Mouse (Mus musculus) bone marrow, adult 2 months (tissue): ENCODE data around the gene Gfra1. TPM values are rescaled to one million over a fixed set of nuclear protein-coding genes. Genes with fewer than 3 reads are reported as not detected.

Experiments
- H3K27ac ChIP-seq: fragments of 200-500 bp; 2 replicates; pipeline ENCODE4 v1.5.1; 2012; ENCODE audit warnings: low read depth, mild to moderate bottlenecking, control low read depth, inconsistent platforms, low read length; ENCODE audit not compliant: control insufficient read depth, poor library complexity, insufficient read depth
- H3K4me1 ChIP-seq: fragments of 200-500 bp; 2 replicates; pipeline ENCODE4 v1.6.1; 2011; ENCODE audit warnings: low read length; ENCODE audit not compliant: control insufficient read depth, insufficient read depth
- H3K4me3 ChIP-seq: fragments of 200-500 bp; replicated peaks from 2 replicates; pipeline ENCODE3; 2011; ENCODE audit warnings: mild to moderate bottlenecking, low read depth, low read length, control low read depth; ENCODE audit not compliant: control insufficient read depth
- CTCF ChIP-seq: fragments of 200-500 bp; IDR thresholded peaks from 2 replicates; pipeline ENCODE4 v1.5.1; 2011; ENCODE audit warnings: low read length, control low read depth; ENCODE audit not compliant: control insufficient read depth, insufficient read depth
- POLR2A ChIP-seq: fragments of 200-500 bp; IDR thresholded peaks from 2 replicates; pipeline ENCODE4 v1.6.1; 2011; ENCODE audit warnings: low read depth, mild to moderate bottlenecking, control low read depth, low read length, borderline replicate concordance; ENCODE audit not compliant: control insufficient read depth
- WGBS: fragments of 180-500 bp; shearing (Covaris S2); methylation state at CpG from one replicate; pipeline ENCODE4 v1.1.7; 2018; 5-methylcytosine and 5-hydroxymethylcytosine counted together
- polyA plus RNA-seq: library from polyadenylated mRNA; stranded (reverse); fragments of >200 nt; gene quantifications from 2 replicates; pipeline ENCODE4 v1.2.4, GENCODE M21; 2011; ENCODE audit warnings: low replicate concordance; ENCODE audit not compliant: missing spikeins, insufficient read depth, insufficient read length

Gfra1 gene
- polyA plus RNA-seq, 1 experiment = 2.4 TPM

GRCm38 (mm10) chr19:58205470-58205869 is 250.2 kb downstream of the Gfra1 start:
- Histone ChIP-seq H3K27ac (no peak overlapping the region), H3K4me3 (no peak overlapping the region), H3K4me1 (no peaks in the 10 kb centered on the region)
- 90% methylated on average over 7 of the region's 7 CpGs for WGBS
- no peak for TF ChIP-seq POLR2A
- TF ChIP-seq CTCF = no peak

GRCm38 (mm10) chr19:58202627-58203026 is 253.1 kb downstream of the Gfra1 start:
- H3K4me3 ChIP-seq = no peak overlapping the region
- no peaks in the 10 kb centered on the region for H3K4me1 ChIP-seq
- WGBS = 60% methylated on average over 5 of the region's 5 CpGs
- no peak for TF ChIP-seq POLR2A
- no peak overlapping the region for H3K27ac ChIP-seq

GRCm38 (mm10) chr19:58199679-58200078 is 256.0 kb downstream of the Gfra1 start:
- Histone ChIP-seq H3K27ac (no peak overlapping the region), H3K4me1 (no peaks in the 10 kb centered on the region; the same call in 1 of the 2 replicates), H3K4me3 (no peak overlapping the region)
- 84% methylated on average over 5 of the region's 5 CpGs for WGBS
- TF ChIP-seq POLR2A (no peak), CTCF (no peak)

- Histone ChIP-seq H3K27ac (no peak overlapping the region), H3K4me3 (no peak overlapping the region), H3K4me1 (no peaks in the 10 kb centered on the region; the same call in 1 of the 2 replicates)
- TF ChIP-seq CTCF (no peak), POLR2A (no peak)
- 43% methylated on average over 7 of the region's 7 CpGs for whole genome bisulfite sequencing
Observed at GRCm38 (mm10) chr19:58193733-58194456, 261.8 kb downstream of the Gfra1 start.

- 15% methylated on average over 2 of the region's 2 CpGs for WGBS
- no peak overlapping the region for H3K27ac ChIP-seq
- TF ChIP-seq POLR2A (no peak), CTCF (no peak)
- H3K4me1 ChIP-seq = no peaks in the 10 kb centered on the region; the same call in 1 of the 2 replicates
- no peak overlapping the region for H3K4me3 ChIP-seq
Observed at GRCm38 (mm10) chr19:58190947-58191346, 264.8 kb downstream of the Gfra1 start.

GRCm38 (mm10) chr19:58186558-58186957 is 269.2 kb downstream of the Gfra1 start:
- 79% methylated on average over 4 of the region's 4 CpGs for WGBS
- no peak overlapping the region for H3K27ac ChIP-seq
- H3K4me1 ChIP-seq = no peaks in the 10 kb centered on the region
- H3K4me3 ChIP-seq = no peak overlapping the region
- no peak for TF ChIP-seq CTCF
- no peak for TF ChIP-seq POLR2A

Other genes with a start within 250 kb of the Gfra1 start
- not detected in 2 replicates for gene Ccdc172, start 56.1 kb upstream of the Gfra1 start, polyA plus RNA-seq
- gene Pnlip, start 196.6 kb upstream of the Gfra1 start, polyA plus RNA-seq = not detected in 2 replicates